Mouse (Mus musculus): ENCODE results near the gene Elp4. TPM values are rescaled to one million over a fixed set of nuclear protein-coding genes. Genes with fewer than 3 reads are reported as not detected.

Gene Elp4
- polyA plus RNA-seq, 1 experiment from 2014 or later: 39.5 TPM

- no peak overlapping the region for H3K4me3 ChIP-seq
- no peaks in the 10 kb centered on the region for H3K4me1 ChIP-seq
- H3K4me2 ChIP-seq (replicated peaks): no peak overlapping the region
- no peak for ATAC-seq (ENCODE audit: low FRiP score, low read depth)
- 60% methylated on average over 6 of the region's 6 CpGs for WGBS
- H3K9ac ChIP-seq: no peak overlapping the region
- no peaks in the 10 kb centered on the region for H3K36me3 ChIP-seq
- no peaks in the 10 kb centered on the region for H3K27me3 ChIP-seq
- no peak overlapping the region for H3K27ac ChIP-seq
- no peaks in the 10 kb centered on the region for H3K9me3 ChIP-seq
These were observed 125.0 kb downstream of the Elp4 start for GRCm38 (mm10) chr2:105779320-105779891.

- H3K4me1 ChIP-seq: no peaks in the 10 kb centered on the region
- H3K9ac ChIP-seq: no peak overlapping the region
- H3K4me3 ChIP-seq: no peak overlapping the region
- ATAC-seq (ENCODE audit: low FRiP score, low read depth): no peak
- H3K27ac ChIP-seq: no peak overlapping the region
- 87% methylated on average over 3 of the region's 3 CpGs for WGBS
- H3K27me3 ChIP-seq: no peaks in the 10 kb centered on the region
- H3K36me3 ChIP-seq: peaks cover 9% of the 10 kb centered on the region; the same call in 1 of the 2 replicates
- no peak overlapping the region for H3K4me2 ChIP-seq (replicated peaks)
- H3K9me3 ChIP-seq: no peaks in the 10 kb centered on the region
These were observed 133.1 kb downstream of the Elp4 start for GRCm38 (mm10) chr2:105771314-105771713.

GRCm38 (mm10) chr2:105769747-105770328 is 134.5 kb downstream of the Elp4 start:
- H3K9ac ChIP-seq: no peak overlapping the region
- H3K4me3 ChIP-seq: no peak overlapping the region
- no peak overlapping the region for H3K4me2 ChIP-seq (replicated peaks)
- H3K36me3 ChIP-seq: peaks cover 9% of the 10 kb centered on the region; the same call in 1 of the 2 replicates
- H3K4me1 ChIP-seq: no peaks in the 10 kb centered on the region
- no peak overlapping the region for H3K27ac ChIP-seq
- no peaks in the 10 kb centered on the region for H3K9me3 ChIP-seq
- H3K27me3 ChIP-seq: no peaks in the 10 kb centered on the region
- no peak for ATAC-seq (ENCODE audit: low FRiP score, low read depth)
- 77% methylated on average over 4 of the region's 4 CpGs for WGBS

- H3K36me3 ChIP-seq: no peaks in the 10 kb centered on the region
- H3K9ac ChIP-seq: no peak overlapping the region
- WGBS: 72% methylated on average over 1 of the region's 1 CpGs
- H3K9me3 ChIP-seq: no peaks in the 10 kb centered on the region
- no peaks in the 10 kb centered on the region for H3K4me1 ChIP-seq
- no peak for ATAC-seq (ENCODE audit: low FRiP score, low read depth)
- H3K27me3 ChIP-seq: no peaks in the 10 kb centered on the region
- H3K4me3 ChIP-seq: no peak overlapping the region
- H3K4me2 ChIP-seq (replicated peaks): no peak overlapping the region
- H3K27ac ChIP-seq: no peak overlapping the region
These were observed 150.9 kb downstream of the Elp4 start for GRCm38 (mm10) chr2:105753512-105753911.

- H3K36me3 ChIP-seq: no peaks in the 10 kb centered on the region
- no peak overlapping the region for H3K27ac ChIP-seq
- H3K4me3 ChIP-seq: no peak overlapping the region
- H3K4me1 ChIP-seq: no peaks in the 10 kb centered on the region
- no peaks in the 10 kb centered on the region for H3K27me3 ChIP-seq
- H3K9me3 ChIP-seq: no peaks in the 10 kb centered on the region
- no peak overlapping the region for H3K4me2 ChIP-seq (replicated peaks)
- WGBS: 88% methylated on average over 5 of the region's 5 CpGs
- H3K9ac ChIP-seq: no peak overlapping the region
- no peak for ATAC-seq (ENCODE audit: low FRiP score, low read depth)
These were observed 155.3 kb downstream of the Elp4 start for GRCm38 (mm10) chr2:105749111-105749510.

- Histone ChIP-seq H3K27me3 (no peaks in the 10 kb centered on the region), H3K4me2 (replicated peaks) (no peak overlapping the region), H3K4me1 (no peaks in the 10 kb centered on the region), H3K27ac (no peak overlapping the region), H3K4me3 (no peak overlapping the region), H3K9ac (no peak overlapping the region), H3K9me3 (no peaks in the 10 kb centered on the region), H3K36me3 (no peaks in the 10 kb centered on the region)
- no peak for ATAC-seq (ENCODE audit: low FRiP score, low read depth)
- WGBS: 67% methylated on average over 7 of the region's 7 CpGs
These were observed 157.5 kb downstream of the Elp4 start for GRCm38 (mm10) chr2:105746896-105747295.

- H3K9me3 ChIP-seq: no peaks in the 10 kb centered on the region
- no peak overlapping the region for H3K9ac ChIP-seq
- ATAC-seq (ENCODE audit: low FRiP score, low read depth): no peak
- H3K4me1 ChIP-seq: no peaks in the 10 kb centered on the region
- H3K36me3 ChIP-seq: no peaks in the 10 kb centered on the region
- no peak overlapping the region for H3K4me3 ChIP-seq
- H3K4me2 ChIP-seq (replicated peaks): no peak overlapping the region
- no peak overlapping the region for H3K27ac ChIP-seq
- H3K27me3 ChIP-seq: no peaks in the 10 kb centered on the region
These were observed 168.2 kb downstream of the Elp4 start for GRCm38 (mm10) chr2:105736166-105736565.

GRCm38 (mm10) chr2:105730704-105731103 is 173.7 kb downstream of the Elp4 start:
- Histone ChIP-seq H3K27me3 (no peaks in the 10 kb centered on the region), H3K9me3 (no peaks in the 10 kb centered on the region), H3K4me2 (replicated peaks) (no peak overlapping the region), H3K4me3 (no peak overlapping the region), H3K9ac (no peak overlapping the region), H3K36me3 (no peaks in the 10 kb centered on the region), H3K4me1 (no peaks in the 10 kb centered on the region), H3K27ac (no peak overlapping the region)
- 87% methylated on average over 3 of the region's 3 CpGs for WGBS
- no peak for ATAC-seq (ENCODE audit: low FRiP score, low read depth)

- no peak for ATAC-seq (ENCODE audit: low FRiP score, low read depth)
- H3K9ac ChIP-seq: no peak overlapping the region
- H3K36me3 ChIP-seq: no peaks in the 10 kb centered on the region
- H3K4me3 ChIP-seq: no peak overlapping the region
- no peaks in the 10 kb centered on the region for H3K9me3 ChIP-seq
- no peaks in the 10 kb centered on the region for H3K4me1 ChIP-seq
- 78% methylated on average over 9 of the region's 9 CpGs for WGBS
- no peak overlapping the region for H3K4me2 ChIP-seq (replicated peaks)
- no peak overlapping the region for H3K27ac ChIP-seq
- H3K27me3 ChIP-seq: no peaks in the 10 kb centered on the region
These were observed 177.7 kb downstream of the Elp4 start for GRCm38 (mm10) chr2:105726657-105727056.

GRCm38 (mm10) chr2:105715409-105716115 is 188.8 kb downstream of the Elp4 start:
- H3K4me1 ChIP-seq: peaks cover 36% of the 10 kb centered on the region
- H3K4me3 ChIP-seq: no peak overlapping the region
- H3K9me3 ChIP-seq: no peaks in the 10 kb centered on the region
- 40% methylated on average over 8 of the region's 8 CpGs for WGBS
- H3K27me3 ChIP-seq: no peaks in the 10 kb centered on the region
- peak; percentile 70 for ATAC-seq (ENCODE audit: low FRiP score, low read depth)
- peak overlapping the region; percentile 30 for H3K4me2 ChIP-seq (replicated peaks)
- no peak overlapping the region for H3K9ac ChIP-seq
- H3K36me3 ChIP-seq: no peaks in the 10 kb centered on the region
- peak overlapping the region; percentile 53 for H3K27ac ChIP-seq

- peaks cover 9% of the 10 kb centered on the region for H3K4me1 ChIP-seq
These were observed 193.9 kb downstream of the Elp4 start for GRCm38 (mm10) chr2:105710511-105710910.

GRCm38 (mm10) chr2:105709126-105709525 is 195.2 kb downstream of the Elp4 start:
- ATAC-seq (ENCODE audit: low FRiP score, low read depth): no peak
- Histone ChIP-seq H3K9ac (no peak overlapping the region), H3K4me3 (no peak overlapping the region), H3K4me1 (peaks cover 3% of the 10 kb centered on the region; the same call in 1 of the 2 replicates), H3K9me3 (no peaks in the 10 kb centered on the region), H3K27me3 (no peaks in the 10 kb centered on the region), H3K36me3 (no peaks in the 10 kb centered on the region), H3K4me2 (replicated peaks) (no peak overlapping the region), H3K27ac (no peak overlapping the region)
- 81% methylated on average over 3 of the region's 3 CpGs for WGBS

More at GRCm38 (mm10) chr2:105710511-105710910, 193.9 kb downstream of the Elp4 start:
- Histone ChIP-seq H3K36me3 (no peaks in the 10 kb centered on the region), H3K9me3 (no peaks in the 10 kb centered on the region), H3K9ac (no peak overlapping the region), H3K27ac (no peak overlapping the region), H3K4me3 (no peak overlapping the region), H3K4me2 (replicated peaks) (no peak overlapping the region), H3K27me3 (no peaks in the 10 kb centered on the region)
- WGBS: 87% methylated on average over 3 of the region's 3 CpGs
- no peak for ATAC-seq (ENCODE audit: low FRiP score, low read depth)

Measured in limb, embryonic 13.5 days (tissue).